Mouse (Mus musculus): ENCODE measurements around the gene Cdc20b. TPM values are rescaled to one million over a fixed set of nuclear protein-coding genes. Genes with fewer than 3 reads are reported as not detected.

The Cdc20b gene
- polyA plus RNA-seq, 1 experiment from 2014 or later: not detected

- 89% methylated on average over 6 of the region's 6 CpGs for WGBS
- no peaks in the 10 kb centered on the region for H3K36me3 ChIP-seq
- no peaks in the 10 kb centered on the region for H3K27me3 ChIP-seq (replicated peaks)
- H3K4me3 ChIP-seq (replicated peaks): no peak overlapping the region
- no peaks in the 10 kb centered on the region for H3K9me3 ChIP-seq (replicated peaks)
- H3K27ac ChIP-seq (replicated peaks): no peak overlapping the region
- ATAC-seq (ENCODE audit: low FRiP score): no peak
- H3K4me1 ChIP-seq: no peaks in the 10 kb centered on the region
- H3K9ac ChIP-seq (replicated peaks): no peak overlapping the region
- H3K4me2 ChIP-seq: no peak overlapping the region
Measured at GRCm38 (mm10) chr13:113061746-113062145, 26.8 kb downstream of the Cdc20b start.

DNA sequence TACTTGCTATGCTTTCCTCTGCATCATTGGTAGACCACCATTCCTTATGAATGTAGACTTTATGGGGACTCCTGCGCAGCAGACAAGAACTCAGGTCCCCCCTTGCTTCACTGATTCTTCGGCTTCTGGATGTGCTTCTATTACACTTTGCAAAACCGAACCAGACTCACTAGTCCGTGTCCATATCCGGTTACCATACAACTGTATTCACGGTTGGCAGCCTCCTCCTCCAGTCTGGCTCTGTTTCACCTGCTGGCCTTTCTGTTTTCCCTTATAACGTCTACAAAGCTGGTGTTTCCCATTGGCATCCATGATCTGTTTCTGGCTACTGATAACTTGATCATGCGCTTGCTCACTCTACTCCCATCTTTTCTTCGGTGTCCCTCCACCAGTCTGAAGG is 29.6 kb downstream of the Cdc20b start:
- Histone ChIP-seq H3K9me3 (replicated peaks) (no peaks in the 10 kb centered on the region), H3K4me3 (replicated peaks) (no peak overlapping the region), H3K27me3 (replicated peaks) (no peaks in the 10 kb centered on the region), H3K9ac (replicated peaks) (no peak overlapping the region), H3K4me1 (no peaks in the 10 kb centered on the region), H3K36me3 (no peaks in the 10 kb centered on the region), H3K27ac (replicated peaks) (no peak overlapping the region), H3K4me2 (no peak overlapping the region)
- 91% methylated on average over 9 of the region's 9 CpGs for WGBS
- ATAC-seq (ENCODE audit: low FRiP score): no peak

DNA sequence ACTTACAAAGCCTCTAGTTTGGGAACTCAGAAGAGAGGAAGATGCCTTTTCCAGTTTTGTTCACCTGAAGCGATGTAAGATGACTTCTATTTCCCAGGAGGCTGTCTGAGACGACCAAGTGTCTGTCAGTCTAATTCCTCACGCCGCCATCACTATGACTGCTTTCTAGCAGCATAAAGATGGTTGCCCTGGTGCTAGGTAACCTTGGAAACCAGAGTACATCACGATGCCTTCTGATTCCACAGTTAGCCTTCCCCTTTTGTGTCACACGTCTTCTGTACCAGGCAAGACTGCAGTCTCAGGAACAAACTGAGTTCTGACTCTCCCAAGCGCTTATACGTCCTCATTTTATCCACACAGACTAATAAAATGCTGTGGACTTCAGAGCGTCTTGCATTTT is 44.1 kb downstream of the Cdc20b start:
- no peak for ATAC-seq (ENCODE audit: low FRiP score)
- 54% methylated on average over 9 of the region's 9 CpGs for WGBS
- H3K4me2 ChIP-seq: no peak overlapping the region

GRCm38 (mm10) chr13:113082101-113082500 is 47.2 kb downstream of the Cdc20b start:
- Histone ChIP-seq H3K36me3 (no peaks in the 10 kb centered on the region), H3K9ac (replicated peaks) (no peak overlapping the region), H3K4me1 (no peaks in the 10 kb centered on the region), H3K4me3 (replicated peaks) (no peak overlapping the region), H3K27me3 (replicated peaks) (no peaks in the 10 kb centered on the region), H3K4me2 (no peak overlapping the region), H3K9me3 (replicated peaks) (no peaks in the 10 kb centered on the region), H3K27ac (replicated peaks) (no peak overlapping the region)
- WGBS: 44% methylated on average over 1 of the region's 1 CpGs
- no peak for ATAC-seq (ENCODE audit: low FRiP score)

More for the DNA sequence above, 44.1 kb downstream of the Cdc20b start:
- Histone ChIP-seq H3K9ac (replicated peaks) (no peak overlapping the region), H3K36me3 (no peaks in the 10 kb centered on the region), H3K27me3 (replicated peaks) (no peaks in the 10 kb centered on the region), H3K27ac (replicated peaks) (no peak overlapping the region), H3K4me1 (no peaks in the 10 kb centered on the region), H3K4me3 (replicated peaks) (no peak overlapping the region), H3K9me3 (replicated peaks) (no peaks in the 10 kb centered on the region)

- Histone ChIP-seq H3K4me3 (replicated peaks) (no peak overlapping the region), H3K9ac (replicated peaks) (no peak overlapping the region), H3K27me3 (replicated peaks) (no peaks in the 10 kb centered on the region), H3K4me1 (no peaks in the 10 kb centered on the region), H3K36me3 (no peaks in the 10 kb centered on the region), H3K27ac (replicated peaks) (no peak overlapping the region), H3K4me2 (no peak overlapping the region), H3K9me3 (replicated peaks) (no peaks in the 10 kb centered on the region)
- no peak for ATAC-seq (ENCODE audit: low FRiP score)
- WGBS: 85% methylated on average over 5 of the region's 5 CpGs
Measured at GRCm38 (mm10) chr13:113084732-113085131, 49.8 kb downstream of the Cdc20b start.

GRCm38 (mm10) chr13:113087226-113088017 is 52.5 kb downstream of the Cdc20b start:
- no peak overlapping the region for H3K9ac ChIP-seq (replicated peaks)
- no peaks in the 10 kb centered on the region for H3K27me3 ChIP-seq (replicated peaks)
- no peaks in the 10 kb centered on the region for H3K36me3 ChIP-seq
- 87% methylated on average over 13 of the region's 13 CpGs for WGBS
- ATAC-seq (ENCODE audit: low FRiP score): no peak
- H3K9me3 ChIP-seq (replicated peaks): no peaks in the 10 kb centered on the region
- H3K4me2 ChIP-seq: no peak overlapping the region
- no peak overlapping the region for H3K4me3 ChIP-seq (replicated peaks)
- no peak overlapping the region for H3K27ac ChIP-seq (replicated peaks)
- no peaks in the 10 kb centered on the region for H3K4me1 ChIP-seq

DNA sequence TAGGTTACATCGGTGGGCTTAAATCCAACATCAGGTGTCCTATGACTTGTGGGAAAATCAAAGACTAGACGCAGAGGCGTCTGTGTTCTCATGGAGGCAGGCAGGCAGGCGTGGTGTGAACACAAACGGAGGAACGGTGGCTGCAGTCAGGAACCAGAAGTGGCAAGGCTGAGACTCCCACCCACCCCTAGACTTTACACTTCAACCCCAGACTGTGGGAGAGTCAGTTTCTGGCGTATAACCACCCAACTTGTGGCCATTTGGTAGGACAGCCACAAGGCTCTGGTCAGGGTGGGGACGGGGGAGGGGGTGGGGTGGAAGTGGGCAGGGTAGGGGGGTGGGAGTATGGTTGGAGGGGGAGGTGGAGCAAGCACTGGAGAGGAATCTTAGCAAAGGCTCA is 55.6 kb downstream of the Cdc20b start:
- WGBS: 84% methylated on average over 8 of the region's 8 CpGs
- no peak overlapping the region for H3K4me2 ChIP-seq
- H3K27me3 ChIP-seq (replicated peaks): no peaks in the 10 kb centered on the region

GRCm38 (mm10) chr13:113094618-113095017 is 59.7 kb downstream of the Cdc20b start:
- 68% methylated on average over 1 of the region's 1 CpGs for WGBS
- Histone ChIP-seq H3K4me1 (no peaks in the 10 kb centered on the region), H3K9me3 (replicated peaks) (no peaks in the 10 kb centered on the region), H3K4me3 (replicated peaks) (no peak overlapping the region), H3K36me3 (no peaks in the 10 kb centered on the region), H3K4me2 (no peak overlapping the region), H3K27ac (replicated peaks) (no peak overlapping the region), H3K27me3 (replicated peaks) (no peaks in the 10 kb centered on the region), H3K9ac (replicated peaks) (no peak overlapping the region)
- ATAC-seq (ENCODE audit: low FRiP score): no peak

More for the DNA sequence above, 55.6 kb downstream of the Cdc20b start:
- H3K9ac ChIP-seq (replicated peaks): no peak overlapping the region
- H3K27ac ChIP-seq (replicated peaks): no peak overlapping the region
- no peaks in the 10 kb centered on the region for H3K9me3 ChIP-seq (replicated peaks)
- no peak overlapping the region for H3K4me3 ChIP-seq (replicated peaks)
- ATAC-seq (ENCODE audit: low FRiP score): no peak
- no peaks in the 10 kb centered on the region for H3K4me1 ChIP-seq
- no peaks in the 10 kb centered on the region for H3K36me3 ChIP-seq

DNA sequence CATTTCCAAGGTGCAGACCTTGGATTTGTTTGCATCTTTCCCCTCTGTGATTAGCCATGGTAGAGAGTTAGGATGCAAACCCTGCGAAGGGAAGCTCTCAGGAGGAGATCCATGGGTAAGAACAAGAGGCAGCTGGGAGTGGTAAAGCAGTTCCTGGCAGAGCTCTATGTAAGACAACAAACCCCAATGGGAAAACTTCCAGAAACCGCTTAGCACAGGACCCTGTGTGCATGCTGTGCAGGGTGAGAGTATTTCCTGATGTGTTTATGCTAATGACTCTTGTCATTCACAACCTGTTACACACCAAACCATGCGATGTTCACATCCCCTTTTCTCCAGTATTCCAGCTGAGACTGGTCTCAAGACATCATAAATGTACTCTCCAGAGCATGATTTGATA is 62.1 kb downstream of the Cdc20b start:
- H3K27ac ChIP-seq (replicated peaks): no peak overlapping the region
- no peaks in the 10 kb centered on the region for H3K4me1 ChIP-seq
- no peaks in the 10 kb centered on the region for H3K9me3 ChIP-seq (replicated peaks)
- no peaks in the 10 kb centered on the region for H3K36me3 ChIP-seq
- ATAC-seq (ENCODE audit: low FRiP score): no peak
- 77% methylated on average over 3 of the region's 3 CpGs for WGBS
- H3K4me2 ChIP-seq: no peak overlapping the region
- H3K27me3 ChIP-seq (replicated peaks): no peaks in the 10 kb centered on the region
- H3K4me3 ChIP-seq (replicated peaks): no peak overlapping the region
- no peak overlapping the region for H3K9ac ChIP-seq (replicated peaks)

DNA sequence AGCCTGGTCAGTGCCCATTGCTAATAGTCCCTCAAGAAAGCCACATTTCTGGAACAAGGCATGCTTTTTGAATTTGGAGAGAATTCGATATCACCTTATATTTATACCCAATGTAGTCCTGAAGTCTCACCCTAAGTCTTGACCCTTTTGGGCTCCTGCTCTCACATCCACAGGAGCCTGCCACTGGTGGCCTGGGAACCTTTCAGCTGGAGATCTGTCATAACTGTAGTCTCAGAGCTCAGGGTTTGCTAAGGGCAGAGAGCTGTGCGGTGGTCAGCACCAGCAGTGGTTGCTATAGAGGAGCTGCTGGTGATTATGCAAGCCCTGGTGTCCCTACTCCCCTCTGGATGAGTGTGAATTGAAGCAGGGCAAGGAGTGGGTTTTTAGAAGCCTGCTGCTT is 63.5 kb downstream of the Cdc20b start:
- no peak for ATAC-seq (ENCODE audit: low FRiP score)
- H3K36me3 ChIP-seq: no peaks in the 10 kb centered on the region
- no peak overlapping the region for H3K4me3 ChIP-seq (replicated peaks)
- H3K4me2 ChIP-seq: no peak overlapping the region
- no peaks in the 10 kb centered on the region for H3K4me1 ChIP-seq
- no peaks in the 10 kb centered on the region for H3K27me3 ChIP-seq (replicated peaks)
- H3K9me3 ChIP-seq (replicated peaks): no peaks in the 10 kb centered on the region
- WGBS: 90% methylated on average over 2 of the region's 2 CpGs
- H3K9ac ChIP-seq (replicated peaks): no peak overlapping the region
- H3K27ac ChIP-seq (replicated peaks): no peak overlapping the region

DNA sequence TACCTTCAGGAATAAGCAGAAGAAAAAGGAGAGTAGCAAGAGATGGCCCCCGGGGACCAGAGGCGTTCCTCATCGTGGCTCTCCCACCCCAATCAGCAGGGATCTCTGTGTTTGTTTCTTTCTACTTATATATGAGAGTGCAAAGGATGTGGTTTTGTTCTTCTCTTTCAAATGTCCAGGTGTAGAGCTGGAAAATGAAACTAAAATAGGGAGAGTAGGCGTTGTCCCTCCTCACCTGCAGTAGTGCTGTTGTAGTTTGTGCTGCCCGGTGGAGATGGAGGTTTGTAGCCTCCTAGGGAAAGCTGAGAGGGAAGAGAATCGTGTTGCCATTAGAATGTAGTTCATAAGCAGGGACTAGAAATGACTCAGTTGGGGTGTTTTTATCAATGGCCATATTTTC is 66.0 kb downstream of the Cdc20b start, which contains the start of gene Gzma:
Gene Gzma, minus strand, starts transcription at position 103 of the 400 bp plus-strand sequence.
- no peak within 1 kb of the TSS for H3K9ac ChIP-seq (replicated peaks)
- H3K36me3 ChIP-seq: no peaks in the 10 kb centered on the region
- 90% methylated on average over 6 of the region's 6 CpGs for WGBS
- H3K9me3 ChIP-seq (replicated peaks): no peaks in the 10 kb centered on the region
- no peaks in the 10 kb centered on the region for H3K4me1 ChIP-seq
- H3K4me2 ChIP-seq: no peak within 1 kb of the TSS
- ATAC-seq (ENCODE audit: low FRiP score): no peak
- H3K4me3 ChIP-seq (replicated peaks): no peak within 1 kb of the TSS
- H3K27ac ChIP-seq (replicated peaks): no peak within 1 kb of the TSS
- H3K27me3 ChIP-seq (replicated peaks): no peaks in the 10 kb centered on the region

DNA sequence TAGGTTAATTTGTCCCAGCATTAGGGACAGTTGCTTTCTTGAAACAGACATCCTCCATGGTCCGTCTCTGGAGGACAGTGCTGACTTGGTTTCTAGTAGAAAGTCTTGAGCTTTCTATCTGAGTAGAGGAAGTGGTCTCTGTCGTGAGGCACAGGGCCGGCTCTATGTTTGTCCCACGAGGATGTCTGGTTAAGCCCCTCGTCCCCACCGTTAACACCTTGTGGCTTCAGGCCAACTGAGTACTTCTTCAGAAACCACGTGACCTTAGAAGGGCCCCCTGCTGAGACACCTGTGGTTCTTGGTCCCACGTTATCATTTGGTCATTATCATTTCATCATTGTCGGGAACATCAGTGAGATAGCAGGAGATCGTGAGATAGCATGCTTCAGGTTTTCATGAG is 66.9 kb downstream of the Cdc20b start:
- Histone ChIP-seq H3K4me1 (no peaks in the 10 kb centered on the region), H3K36me3 (no peaks in the 10 kb centered on the region), H3K27me3 (replicated peaks) (no peaks in the 10 kb centered on the region), H3K9me3 (replicated peaks) (no peaks in the 10 kb centered on the region), H3K4me2 (no peak overlapping the region), H3K9ac (replicated peaks) (no peak overlapping the region), H3K27ac (replicated peaks) (no peak overlapping the region), H3K4me3 (replicated peaks) (no peak overlapping the region)
- WGBS: 84% methylated on average over 10 of the region's 10 CpGs
- no peak for ATAC-seq (ENCODE audit: low FRiP score)
